Mouse (Mus musculus): ENCODE data around the gene Sulf2.

Gene Sulf2

GRCm38 (mm10) chr2:166151510-166152473, 3.7 kb downstream of the Sulf2 start:
- in situ Hi-C loops (cut with MboI; ENCODE audit: low sequenced_read_pairs), result no loop called here

- in situ Hi-C loops (cut with MboI; ENCODE audit: low sequenced_read_pairs), result no loop called here
Measured at GRCm38 (mm10) chr2:166150584-166150983, 4.9 kb downstream of the Sulf2 start.

GRCm38 (mm10) chr2:166149482-166149881, 6.0 kb downstream of the Sulf2 start:
- in situ Hi-C loops (cut with MboI; ENCODE audit: low sequenced_read_pairs), result no loop called here

- in situ Hi-C loops (cut with MboI; ENCODE audit: low sequenced_read_pairs), result no loop called here
Measured at GRCm38 (mm10) chr2:166148672-166149332, 6.7 kb downstream of the Sulf2 start.

- in situ Hi-C loops (cut with MboI; ENCODE audit: low sequenced_read_pairs), result no loop called here
Measured at GRCm38 (mm10) chr2:166147930-166148651, 7.4 kb downstream of the Sulf2 start.

GRCm38 (mm10) chr2:166146446-166146845, 9.0 kb downstream of the Sulf2 start:
- in situ Hi-C loops (cut with MboI; ENCODE audit: low sequenced_read_pairs), result no loop called here

GRCm38 (mm10) chr2:166145031-166145430, 10.4 kb downstream of the Sulf2 start:
- in situ Hi-C loops (cut with MboI; ENCODE audit: low sequenced_read_pairs), result no loop called here

GRCm38 (mm10) chr2:166143871-166144270, 11.6 kb downstream of the Sulf2 start:
- in situ Hi-C loops (cut with MboI; ENCODE audit: low sequenced_read_pairs), result no loop called here

GRCm38 (mm10) chr2:166142561-166143112, 12.8 kb downstream of the Sulf2 start:
- in situ Hi-C loops (cut with MboI; ENCODE audit: low sequenced_read_pairs), result no loop called here

GRCm38 (mm10) chr2:166141910-166142309, 13.6 kb downstream of the Sulf2 start:
- in situ Hi-C loops (cut with MboI; ENCODE audit: low sequenced_read_pairs), result no loop called here

- in situ Hi-C loops (cut with MboI; ENCODE audit: low sequenced_read_pairs), result no loop called here
Measured at GRCm38 (mm10) chr2:166141039-166141438, 14.4 kb downstream of the Sulf2 start.

GRCm38 (mm10) chr2:166140427-166140826, 15.0 kb downstream of the Sulf2 start:
- in situ Hi-C loops (cut with MboI; ENCODE audit: low sequenced_read_pairs), result no loop called here

- in situ Hi-C loops (cut with MboI; ENCODE audit: low sequenced_read_pairs), result no loop called here
Measured at GRCm38 (mm10) chr2:166138308-166138707, 17.2 kb downstream of the Sulf2 start.

- in situ Hi-C loops (cut with MboI; ENCODE audit: low sequenced_read_pairs), result no loop called here
Measured at GRCm38 (mm10) chr2:166137467-166137866, 18.0 kb downstream of the Sulf2 start.

- in situ Hi-C loops (cut with MboI; ENCODE audit: low sequenced_read_pairs), result no loop called here
Measured at GRCm38 (mm10) chr2:166135711-166136485, 19.6 kb downstream of the Sulf2 start.

- in situ Hi-C loops (cut with MboI; ENCODE audit: low sequenced_read_pairs), result no loop called here
Measured at GRCm38 (mm10) chr2:166128756-166129155, 26.7 kb downstream of the Sulf2 start.

GRCm38 (mm10) chr2:166128032-166128431, 27.4 kb downstream of the Sulf2 start:
- in situ Hi-C loops (cut with MboI; ENCODE audit: low sequenced_read_pairs), result no loop called here

- in situ Hi-C loops (cut with MboI; ENCODE audit: low sequenced_read_pairs), result no loop called here
Measured at GRCm38 (mm10) chr2:166126343-166126742, 29.1 kb downstream of the Sulf2 start.

- in situ Hi-C loops (cut with MboI; ENCODE audit: low sequenced_read_pairs), result no loop called here
Measured at GRCm38 (mm10) chr2:166125492-166126252, 29.8 kb downstream of the Sulf2 start.

Measured in CH12F3 (cell line).